Mouse (Mus musculus) thymus, adult 2 months (tissue): ENCODE measurements around the gene Zfp791. TPM values are rescaled to one million over a fixed set of nuclear protein-coding genes. Genes with fewer than 3 reads are reported as not detected.
"Not testable (repeated sequence)": the region's sequence is repeated elsewhere in the genome, so short reads cannot be mapped to it uniquely, and the experiment has no call there.

ENCODE experiments used
- DNase-seq: peaks from one replicate; pipeline ENCODE4 v3.0.0; 2021
- H3K27ac ChIP-seq: fragments of 200-500 bp; 2 replicates; pipeline ENCODE4 v1.5.1; 2012; ENCODE audit warnings: low read length, control low read depth; ENCODE audit not compliant: control insufficient read depth, insufficient read depth
- H3K27me3 ChIP-seq: fragments of 200-500 bp; 2 replicates; pipeline ENCODE4 v1.6.1; 2012; ENCODE audit warnings: mild to moderate bottlenecking, low read length, moderate library complexity, mixed read lengths; ENCODE audit not compliant: control insufficient read depth, insufficient read depth
- H3K36me3 ChIP-seq: fragments of 200-500 bp; 2 replicates; pipeline ENCODE4 v1.6.1; 2012; ENCODE audit warnings: mild to moderate bottlenecking, low read length, moderate library complexity; ENCODE audit not compliant: control insufficient read depth, insufficient read depth
- H3K4me1 ChIP-seq: fragments of 200-500 bp; replicated peaks from 2 replicates; pipeline ENCODE4 v1.6.1; 2012; ENCODE audit warnings: low read length; ENCODE audit not compliant: control insufficient read depth, insufficient read depth
- H3K4me3 ChIP-seq: fragments of 200-500 bp; 2 replicates; pipeline ENCODE4 v1.5.1; 2012; ENCODE audit warnings: mild to moderate bottlenecking, low read length, control low read depth, moderate library complexity; ENCODE audit not compliant: control insufficient read depth, insufficient read depth
- CTCF ChIP-seq: fragments of 200-500 bp; IDR thresholded peaks from 2 replicates; pipeline ENCODE4 v1.5.1; 2012; ENCODE audit warnings: mild to moderate bottlenecking, control low read depth, low read length, moderate library complexity, borderline replicate concordance; ENCODE audit not compliant: control insufficient read depth, poor library complexity, insufficient read depth; ENCODE audit errors: extremely low read depth
- POLR2A ChIP-seq: fragments of 200-500 bp; IDR thresholded peaks from 2 replicates; pipeline ENCODE4 v1.6.1; 2012; ENCODE audit warnings: mild to moderate bottlenecking, low read length, control low read depth, moderate library complexity; ENCODE audit not compliant: control insufficient read depth, poor library complexity, insufficient read depth; ENCODE audit errors: extremely low read depth
- WGBS: fragments of 180-500 bp; shearing (Covaris S2); methylation state at CpG from one replicate; pipeline ENCODE4 v1.1.7; 2018; 5-methylcytosine and 5-hydroxymethylcytosine counted together
- polyA plus RNA-seq: library from polyadenylated mRNA; depleted of rRNA; stranded (reverse); fragments of >200 nt; gene quantifications from 2 replicates; pipeline ENCODE4 v1.2.3, GENCODE M21; 2012

The Zfp791 gene
- polyA plus RNA-seq, 1 experiment, result 0.12 TPM

DNA sequence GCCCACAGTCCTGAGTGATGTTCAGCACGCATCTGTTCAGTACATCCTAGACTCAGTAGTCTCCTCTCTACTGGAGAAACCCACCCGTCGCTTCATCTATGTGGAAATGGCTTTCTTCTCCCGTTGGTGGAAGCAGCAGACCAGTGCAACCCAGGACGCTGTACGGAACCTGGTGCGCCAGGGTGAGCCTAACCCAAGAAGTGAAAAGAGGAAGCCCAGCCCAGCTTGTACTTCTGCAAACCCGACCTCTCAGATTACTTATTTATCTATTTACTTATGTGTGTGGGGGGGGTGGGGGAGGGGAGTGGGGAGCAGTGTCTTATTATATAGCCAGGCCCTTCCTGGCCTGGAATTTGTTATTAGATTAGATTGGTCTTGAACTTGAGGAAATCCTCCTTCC is 38.3 kb downstream of the Zfp791 start:
- Histone ChIP-seq H3K36me3 (peaks cover 28% of the 10 kb centered on the region), H3K27ac (no peak overlapping the region), H3K4me3 (no peak overlapping the region), H3K4me1 (peaks cover 25% of the 10 kb centered on the region), H3K27me3 (no peaks in the 10 kb centered on the region)
- no peak for DNase-seq
- WGBS, result 48% methylated on average over 8 of the region's 8 CpGs
- TF ChIP-seq CTCF, result no peak
- TF ChIP-seq POLR2A, result no peak

DNA sequence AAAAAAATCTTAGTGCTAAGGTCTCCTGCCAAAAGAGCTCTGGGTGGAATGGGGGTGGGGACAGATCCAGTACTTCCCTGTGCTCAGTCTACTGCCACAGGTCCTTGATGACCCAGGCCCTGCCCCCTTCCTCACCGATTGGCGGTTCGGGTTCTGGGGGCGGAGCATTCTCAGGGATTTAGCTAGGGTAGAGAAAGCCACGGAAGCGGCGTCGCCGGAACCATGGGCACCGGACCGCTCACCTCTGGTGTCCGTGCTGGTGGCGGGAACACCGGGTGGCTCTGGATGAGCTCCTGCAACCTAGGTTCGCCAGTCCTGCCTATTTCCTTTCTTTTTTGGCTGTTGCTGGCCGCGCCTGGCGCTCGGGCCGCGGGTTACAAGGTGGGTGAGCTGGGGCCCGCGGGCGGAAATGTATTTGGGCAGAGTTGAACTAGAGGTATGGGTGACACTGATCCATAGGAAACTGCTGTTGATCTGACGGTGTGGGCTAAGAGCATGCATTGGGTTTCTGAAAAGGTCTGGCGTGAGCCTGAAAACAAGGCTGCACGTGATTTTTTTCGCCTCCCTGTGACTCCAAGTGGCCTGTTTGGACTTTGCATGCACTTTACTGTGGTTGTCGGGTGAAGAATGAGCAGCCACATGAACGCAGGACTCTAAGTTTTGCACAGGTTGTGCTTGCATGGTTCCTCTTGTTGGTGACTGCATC is 39.6 kb downstream of the Zfp791 start, which contains the start of gene Man2b1:
Gene Man2b1 (plus strand): TSS at position 163 of the 706 bp plus-strand sequence.
- WGBS, result under 1% methylated on average over 30 of the region's 30 CpGs
- Histone ChIP-seq H3K36me3 (peaks cover 18% of the 10 kb centered on the region), H3K27ac (no peak within 1 kb of the TSS), H3K4me3 (peak within 1 kb of the TSS; percentile 90), H3K4me1 (peaks cover 28% of the 10 kb centered on the region), H3K27me3 (no peaks in the 10 kb centered on the region)
- DNase-seq, result peak; percentile 87
- TF ChIP-seq POLR2A (peak; percentile 68), CTCF (0 out of 2 replicates have a peak, but pooled peaks have one; percentile 30)

DNA sequence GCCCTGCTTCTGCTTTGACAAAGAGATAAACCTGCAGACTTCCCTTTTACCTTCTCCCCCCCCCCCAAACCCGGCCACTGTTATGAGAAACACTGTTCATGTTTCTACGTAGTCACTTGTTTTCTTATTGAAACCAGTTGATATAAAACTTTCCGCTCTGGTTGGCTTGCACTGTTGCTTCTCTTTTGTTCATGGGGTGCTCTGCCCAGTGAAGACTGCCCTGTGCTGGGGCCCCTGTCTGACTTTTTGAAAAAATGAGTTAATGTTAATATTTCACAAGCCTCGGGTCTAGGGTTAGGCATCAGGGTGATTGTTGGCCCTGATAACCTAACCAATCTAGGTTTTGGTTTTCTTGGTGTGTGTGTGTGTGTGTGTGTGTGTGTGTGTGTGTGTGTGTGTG is 40.7 kb downstream of the Zfp791 start:
- H3K4me3 ChIP-seq, H3K27me3 ChIP-seq, DNase-seq, H3K27ac ChIP-seq: not testable (repeated sequence)
- Histone ChIP-seq H3K4me1 (peaks cover 28% of the 10 kb centered on the region), H3K36me3 (peaks cover 12% of the 10 kb centered on the region)
- 38% methylated on average over 4 of the region's 4 CpGs for WGBS

DNA sequence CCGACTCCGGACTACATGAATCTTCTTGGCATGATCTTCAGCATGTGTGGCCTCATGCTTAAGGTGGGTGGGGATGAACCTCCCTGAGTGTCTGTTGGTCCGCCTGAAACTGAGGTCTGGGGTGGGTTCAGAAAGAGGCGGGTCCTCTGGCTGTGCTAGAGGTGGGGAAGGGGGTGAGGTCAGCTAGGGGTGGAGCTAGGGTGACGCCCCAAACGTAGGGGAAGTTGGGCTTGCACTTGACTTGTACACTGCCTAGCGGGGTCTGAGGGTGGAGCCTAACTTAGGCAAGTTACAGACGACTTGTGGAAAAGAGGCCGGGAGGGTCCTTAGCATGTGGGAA is 41.7 kb downstream of the Zfp791 start, which contains the start of gene Wdr83:
Gene Wdr83 (minus strand): TSS at position 91 of the 340 bp plus-strand sequence.
- peak within 1 kb of the TSS; percentile 98 for H3K4me3 ChIP-seq
- DNase-seq, result peak; percentile 77
- H3K27ac ChIP-seq, result peak within 1 kb of the TSS; percentile 68
- peaks cover 28% of the 10 kb centered on the region for H3K4me1 ChIP-seq
- TF ChIP-seq CTCF (no peak), POLR2A (peak; percentile 46; the same call in 1 of the 2 replicates)
- peaks cover 6% of the 10 kb centered on the region; the same call in 1 of the 2 replicates for H3K36me3 ChIP-seq
- WGBS, result 1% methylated on average over 9 of the region's 9 CpGs
- H3K27me3 ChIP-seq, result no peaks in the 10 kb centered on the region

DNA sequence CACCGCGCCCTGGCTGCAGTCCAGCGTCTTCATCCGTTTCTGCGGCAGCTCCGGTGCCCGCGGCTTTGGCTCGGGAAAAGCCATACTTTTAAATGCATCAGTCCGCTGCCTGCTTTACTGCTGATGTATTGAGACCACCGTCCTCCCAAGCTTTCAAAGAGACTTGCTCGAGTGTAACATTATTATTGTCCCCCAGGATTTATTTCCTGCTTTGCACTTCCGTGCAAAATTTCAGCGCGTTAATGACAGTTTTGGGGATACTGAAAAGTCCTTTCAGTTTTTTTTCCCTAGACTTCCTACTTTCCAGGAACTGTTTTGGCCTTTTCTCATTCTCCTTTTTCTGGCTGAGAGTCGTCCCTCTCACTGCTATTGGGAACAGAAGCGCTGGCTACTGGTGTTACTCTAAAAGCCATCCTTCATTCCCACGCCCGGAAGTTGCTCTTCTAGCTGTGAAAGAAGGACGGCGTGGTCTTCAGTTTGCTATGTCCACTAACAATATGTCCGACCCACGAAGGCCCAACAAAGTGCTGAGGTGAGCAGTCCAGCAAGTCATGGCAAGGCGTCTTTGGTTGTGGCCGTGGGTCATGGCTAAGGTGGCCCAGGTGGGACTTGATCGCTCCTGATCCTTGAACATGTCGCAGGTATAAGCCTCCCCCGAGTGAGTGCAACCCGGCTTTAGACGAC is 42.2 kb downstream of the Zfp791 start, which contains the start of gene Wdr83os:
Gene Wdr83os (plus strand): TSS at position 209 of the 684 bp plus-strand sequence.
- peak within 1 kb of the TSS; percentile 68 for H3K27ac ChIP-seq
- no peaks in the 10 kb centered on the region for H3K27me3 ChIP-seq
- H3K36me3 ChIP-seq, result 0 out of 2 replicates have a peak, but pooled peaks cover 4% of the 10 kb centered on the region
- peak within 1 kb of the TSS; percentile 98 for H3K4me3 ChIP-seq
- WGBS, result under 1% methylated on average over 30 of the region's 30 CpGs
- H3K4me1 ChIP-seq, result peaks cover 28% of the 10 kb centered on the region
- DNase-seq, result peak; percentile 40
- no peak for TF ChIP-seq POLR2A
- TF ChIP-seq CTCF, result no peak

DNA sequence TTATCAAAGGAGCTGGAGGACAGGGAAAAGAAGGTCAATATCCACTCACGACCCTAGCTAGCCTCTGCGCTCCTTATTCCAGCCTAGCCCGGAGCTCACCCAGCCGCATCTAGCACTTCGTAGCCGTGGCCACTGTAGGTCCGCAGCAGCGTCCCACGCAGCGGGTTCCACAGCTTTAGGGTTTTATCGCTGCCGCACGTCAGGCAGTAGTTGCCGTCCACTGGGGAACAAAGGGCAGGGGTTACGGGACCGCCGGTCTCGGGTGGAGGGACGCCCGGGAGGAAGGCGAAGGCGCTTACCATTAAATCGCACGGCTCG is 42.7 kb downstream of the Zfp791 start:
- H3K27ac ChIP-seq, result no peak overlapping the region
- DNase-seq, result no peak
- H3K4me3 ChIP-seq, result peak overlapping the region; percentile 98
- TF ChIP-seq POLR2A (no peak), CTCF (no peak)
- peaks cover 28% of the 10 kb centered on the region for H3K4me1 ChIP-seq
- peaks cover 1% of the 10 kb centered on the region; the same call in 1 of the 2 replicates for H3K36me3 ChIP-seq
- under 1% methylated on average over 25 of the region's 25 CpGs for WGBS
- H3K27me3 ChIP-seq, result no peaks in the 10 kb centered on the region

DNA sequence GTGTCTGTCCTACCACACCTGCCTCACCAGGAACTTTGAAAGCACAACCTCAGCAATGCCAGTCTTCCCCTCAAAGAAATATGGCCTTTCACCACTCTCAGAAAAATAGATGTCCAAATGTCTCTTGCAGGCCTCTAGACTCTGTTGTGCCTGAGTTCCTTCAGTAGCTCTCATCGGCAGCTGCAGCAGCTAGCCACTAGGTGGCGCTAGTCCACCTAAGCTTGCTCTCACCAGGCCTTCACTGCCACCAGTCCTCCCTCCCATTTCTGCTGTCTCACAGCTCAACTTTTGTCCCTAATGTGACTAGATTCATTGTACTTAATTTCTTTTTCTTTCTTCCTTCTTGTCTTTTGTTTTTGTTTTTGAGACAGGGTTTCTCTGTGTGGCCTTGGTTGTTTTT is 45.9 kb downstream of the Zfp791 start:
- no peak for TF ChIP-seq POLR2A
- TF ChIP-seq CTCF, result peak; percentile 82; the same call in 1 of the 2 replicates
- no peak overlapping the region for H3K27ac ChIP-seq
- WGBS, result 2% methylated on average over 2 of the region's 2 CpGs
- no peak overlapping the region for H3K4me3 ChIP-seq
- peaks cover 13% of the 10 kb centered on the region; the same call in 1 of the 2 replicates for H3K36me3 ChIP-seq
- no peaks in the 10 kb centered on the region for H3K27me3 ChIP-seq
- H3K4me1 ChIP-seq, result peaks cover 19% of the 10 kb centered on the region
- peak; percentile 74 for DNase-seq
